In genomic region chr11:102963855-102964546, GRCm38 (mm10) we compare ENCODE assay signal across 10 mouse cellular contexts. TPM values are rescaled to one million over a fixed set of nuclear protein-coding genes. Genes with fewer than 3 reads are reported as not detected.
DNase-seq lines count a peak whose midpoint lies in the region; ATAC-seq and TF ChIP-seq lines count a peak whose summit lies in the region.
"Had no signal": no experiment of that assay in that cellular context is flagged by ENCODE, and none has a peak within 500 bp of the region (broad histone marks: within the 10 kb centered on the region; RNA-seq: fewer than 3 reads in every experiment).

No protein-coding gene starts in this region.

- H3K4me3 ChIP-seq in lung, postnatal 0 days (ENCODE audit: low read depth, low read length) = no peak overlapping the region
- H3K4me3 ChIP-seq in forebrain, embryonic 14.5 days (ENCODE audit: low read depth, low read length) = no peak overlapping the region
- H3K4me3 ChIP-seq in liver, embryonic 11.5 days (ENCODE audit: low read depth, low read length) = no peak overlapping the region; the same call in 1 of the 2 replicates
- H3K4me3 ChIP-seq in stomach, postnatal 0 days (ENCODE audit: low read depth, low read length) = no peak overlapping the region

- peak; percentile 79 for ATAC-seq in lung, postnatal 0 days
- peak; percentile 52 for ATAC-seq in forebrain, embryonic 14.5 days
- ATAC-seq in liver, embryonic 11.5 days (replicated peaks; ENCODE audit: low FRiP score) = no peak
- ATAC-seq in stomach, postnatal 0 days (ENCODE audit: low FRiP score, low TSS enrichment) = no peak
- ATAC-seq: Patski had no signal

- no peak overlapping the region for H3K9ac ChIP-seq in lung, postnatal 0 days (replicated peaks; ENCODE audit: low read depth)
- H3K9ac ChIP-seq in forebrain, embryonic 14.5 days (ENCODE audit: low read length) = peak overlapping the region; percentile 58
- H3K9ac ChIP-seq in liver, embryonic 11.5 days (ENCODE audit: low read depth, low read length) = no peak overlapping the region
- 0 out of 2 replicates have a peak overlapping the region, but pooled peaks have one; percentile 13 for H3K9ac ChIP-seq in stomach, postnatal 0 days (ENCODE audit: low read length)

- no peak for TF ChIP-seq CTCF in lung, postnatal 0 days (IDR thresholded peaks at IDR 0.05)
- TF ChIP-seq CTCF in stomach, postnatal 0 days (IDR thresholded peaks at IDR 0.05; ENCODE audit: low read depth) = no peak

- H3K9me3 ChIP-seq in lung, postnatal 0 days (ENCODE audit: low read length) = no peaks in the 10 kb centered on the region
- H3K9me3 ChIP-seq in forebrain, embryonic 14.5 days (replicated peaks; ENCODE audit: control insufficient read depth, low read length) = no peaks in the 10 kb centered on the region
- no peaks in the 10 kb centered on the region for H3K9me3 ChIP-seq in liver, embryonic 11.5 days (ENCODE audit: control insufficient read depth, low read length)
- H3K9me3 ChIP-seq in stomach, postnatal 0 days (ENCODE audit: control insufficient read depth, low read length) = no peaks in the 10 kb centered on the region

- H3K4me2 ChIP-seq in lung, postnatal 0 days (replicated peaks; ENCODE audit: low read depth, low read length) = peak overlapping the region; percentile 35; the same call in 1 of the 2 replicates
- peak overlapping the region; percentile 40 for H3K4me2 ChIP-seq in forebrain, embryonic 14.5 days (ENCODE audit: low read length)
- H3K4me2 ChIP-seq in liver, embryonic 11.5 days = peak overlapping the region; percentile 34
- H3K4me2 ChIP-seq in stomach, postnatal 0 days (replicated peaks; ENCODE audit: low read depth) = no peak overlapping the region

- peak; percentile 68 for DNase-seq in lung, postnatal 0 days (ENCODE audit: low spot score)
- no peak for DNase-seq in lung, postnatal 10 days
- DNase-seq in forebrain, embryonic 14.5 days (ENCODE audit: low spot score) = peak; percentile 62
- no peak for DNase-seq in liver, embryonic 11.5 days (ENCODE audit: low spot score)
- DNase-seq in stomach, postnatal 0 days (ENCODE audit: low spot score) = no peak
- DNase-seq in frontal cortex, postnatal 25 days (ENCODE audit: low spot score in 2 of 2) = no peak
- no peak for DNase-seq in cerebellum, adult 8-10 months
- DNase-seq in layer of hippocampus, adult 9-11 months = no peak
- DNase-seq: thymus, adult 2 months had no signal

- peaks cover 4% of the 10 kb centered on the region; the same call in 1 of the 2 replicates for H3K4me1 ChIP-seq in lung, postnatal 0 days (ENCODE audit: insufficient read depth, low read depth, low read length)
- peaks cover 13% of the 10 kb centered on the region for H3K4me1 ChIP-seq in forebrain, embryonic 14.5 days (ENCODE audit: control insufficient read depth, insufficient read depth, low read length)
- H3K4me1 ChIP-seq in liver, embryonic 11.5 days (replicated peaks; ENCODE audit: control insufficient read depth, insufficient read depth, low read length) = peaks cover 6% of the 10 kb centered on the region
- no peaks in the 10 kb centered on the region; the same call in 1 of the 2 replicates for H3K4me1 ChIP-seq in stomach, postnatal 0 days (replicated peaks; ENCODE audit: control insufficient read depth, insufficient read depth)

- no peak for TF ChIP-seq EP300 in lung, postnatal 0 days (IDR thresholded peaks at IDR 0.05)
- no peak for TF ChIP-seq EP300 in stomach, postnatal 0 days (optimal IDR thresholded peaks at IDR 0.05)

- H3K27me3 ChIP-seq in lung, postnatal 0 days (replicated peaks; ENCODE audit: insufficient read depth, low read length) = 0 out of 2 replicates have a peak, but pooled peaks cover 5% of the 10 kb centered on the region
- H3K27me3 ChIP-seq in forebrain, embryonic 14.5 days (replicated peaks; ENCODE audit: control insufficient read depth, insufficient read depth, low read length) = no peaks in the 10 kb centered on the region
- peaks cover 51% of the 10 kb centered on the region for H3K27me3 ChIP-seq in liver, embryonic 11.5 days (replicated peaks; ENCODE audit: control insufficient read depth, insufficient read depth, low read length)
- H3K27me3 ChIP-seq in stomach, postnatal 0 days (ENCODE audit: control insufficient read depth, insufficient read depth, low read length) = no peaks in the 10 kb centered on the region
- H3K27me3 ChIP-seq: Patski had no signal

- H3K27ac ChIP-seq in lung, postnatal 0 days (ENCODE audit: low read length) = peak overlapping the region; percentile 68
- peak overlapping the region; percentile 79 for H3K27ac ChIP-seq in forebrain, embryonic 14.5 days (ENCODE audit: low read depth, low read length)
- no peak overlapping the region for H3K27ac ChIP-seq in liver, embryonic 11.5 days (ENCODE audit: low read depth, low read length)
- H3K27ac ChIP-seq in stomach, postnatal 0 days (replicated peaks) = no peak overlapping the region

- 25% methylated on average over 24 of the region's 24 CpGs for WGBS in lung, postnatal 0 days
- WGBS in forebrain, embryonic 14.5 days = 11% methylated on average over 24 of the region's 24 CpGs
- 22% methylated on average over 24 of the region's 24 CpGs for WGBS in liver, embryonic 11.5 days
- WGBS in stomach, postnatal 0 days = 27% methylated on average over 24 of the region's 24 CpGs

- H3K36me3 ChIP-seq in lung, postnatal 0 days (ENCODE audit: insufficient read depth, low read length) = no peaks in the 10 kb centered on the region
- no peaks in the 10 kb centered on the region for H3K36me3 ChIP-seq in forebrain, embryonic 14.5 days (ENCODE audit: control insufficient read depth, insufficient read depth, low read length)
- H3K36me3 ChIP-seq in liver, embryonic 11.5 days (ENCODE audit: control insufficient read depth, insufficient read depth, low read length) = no peaks in the 10 kb centered on the region
- H3K36me3 ChIP-seq in stomach, postnatal 0 days (ENCODE audit: control insufficient read depth, insufficient read depth, low read length) = no peaks in the 10 kb centered on the region

RNA-seq across cellular contexts. Expression of gene C1ql1, which starts 17.5 kb away (rescaled TPM):
- polyA plus RNA-seq in lung, postnatal 0 days (2015; fragmentation: Nextera tagmentation; extraction: Ambion mirVana) = 0.30 and 0.31 TPM in 2 replicates
- 1.9 and 2.5 TPM in 2 replicates for polyA plus RNA-seq in forebrain, embryonic 14.5 days (2014; fragmentation: Nextera tagmentation; extraction: Ambion mirVana)
- polyA plus RNA-seq in liver, embryonic 11.5 days (2014; fragmentation: Nextera tagmentation; extraction: Ambion mirVana) = 0.78 and 1.1 TPM in 2 replicates
- polyA plus RNA-seq in stomach, postnatal 0 days (2015; fragmentation: Nextera tagmentation; extraction: Ambion mirVana) = 1.4 and 1.9 TPM in 2 replicates

RNA-seq across cellular contexts. Expression of gene Kif18b, which starts 39.1 kb away (rescaled TPM):
- 0.33 and 0.36 TPM in 2 replicates for polyA plus RNA-seq in lung, postnatal 0 days (2015; fragmentation: Nextera tagmentation; extraction: Ambion mirVana)
- polyA plus RNA-seq in forebrain, embryonic 14.5 days (2014; fragmentation: Nextera tagmentation; extraction: Ambion mirVana) = 4.3 and 5.1 TPM in 2 replicates
- polyA plus RNA-seq in liver, embryonic 11.5 days (2014; fragmentation: Nextera tagmentation; extraction: Ambion mirVana) = 10.3 TPM in 2 replicates
- polyA plus RNA-seq in stomach, postnatal 0 days (2015; fragmentation: Nextera tagmentation; extraction: Ambion mirVana) = 1.1 and 1.3 TPM in 2 replicates

Comparison
In these comparisons a context has a peak if more than half of its experiments do, and no peak if none do; other contexts are left out.
1. DNase-seq: peak in lung, postnatal 0 days (single experiment) and forebrain, embryonic 14.5 days (single experiment); none in lung, postnatal 10 days (single experiment), liver, embryonic 11.5 days (single experiment), stomach, postnatal 0 days (single experiment), frontal cortex, postnatal 25 days (0 of 2), cerebellum, adult 8-10 months (single experiment) and layer of hippocampus, adult 9-11 months (single experiment).
2. ATAC-seq: peak in lung, postnatal 0 days (single experiment) and forebrain, embryonic 14.5 days (single experiment); none in liver, embryonic 11.5 days (single experiment) and stomach, postnatal 0 days (single experiment).
3. H3K27ac ChIP-seq: peak in lung, postnatal 0 days (single experiment) and forebrain, embryonic 14.5 days (single experiment); none in liver, embryonic 11.5 days (single experiment) and stomach, postnatal 0 days (single experiment).
4. H3K9ac ChIP-seq: peak in forebrain, embryonic 14.5 days (single experiment) and stomach, postnatal 0 days (single experiment); none in lung, postnatal 0 days (single experiment) and liver, embryonic 11.5 days (single experiment).